Mouse (Mus musculus): Measurements from ENCODE around the gene 1110032F04Rik. TPM values are rescaled to one million over a fixed set of nuclear protein-coding genes. Genes with fewer than 3 reads are reported as not detected.

1110032F04Rik gene
- total RNA-seq, 2 experiments from 2014 or later = not detected

GRCm38 (mm10) chr3:68904902-68905778 lies 35.8 kb downstream of the 1110032F04Rik start:
- ATAC-seq (replicated peaks; ENCODE audit: low FRiP score, poor library complexity, severe bottlenecking) = no peak

DNA sequence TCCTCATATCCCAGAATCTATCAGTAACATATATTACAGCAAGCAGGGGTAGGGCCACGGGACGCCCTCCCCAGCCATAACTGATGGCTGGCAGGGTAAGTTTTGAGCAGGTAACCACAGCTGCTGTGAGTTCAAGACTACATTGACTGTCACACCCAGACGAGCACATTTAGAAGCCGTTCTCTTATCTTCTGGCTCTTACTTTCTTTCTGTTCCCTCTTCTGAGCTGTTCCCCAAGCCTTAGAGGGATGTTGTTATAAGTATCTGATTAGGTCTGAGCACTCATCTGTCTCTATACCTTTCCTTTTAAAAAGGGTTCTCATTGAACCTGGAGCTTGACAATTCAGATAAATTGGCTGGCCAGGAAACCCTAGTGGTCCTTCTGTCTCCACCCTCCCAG lies 38.1 kb downstream of the 1110032F04Rik start:
- ATAC-seq (replicated peaks; ENCODE audit: low FRiP score, poor library complexity, severe bottlenecking) = no peak

Other genes with a start within 250 kb of the 1110032F04Rik start
- gene Il12a, start 178.9 kb upstream of the 1110032F04Rik start, total RNA-seq (2015; ENCODE audit: low replicate concordance) = 4.6 and 19.8 TPM in 2 replicates
- gene Il12a, start 178.9 kb upstream of the 1110032F04Rik start, total RNA-seq (2017; ENCODE audit: low replicate concordance) = 3.1 and 10.4 TPM in 2 replicates
- 155 and 233 TPM in 2 replicates for gene Ift80, start 135.0 kb downstream of the 1110032F04Rik start, total RNA-seq (2015; ENCODE audit: low replicate concordance)
- 270 and 271 TPM in 2 replicates for gene Ift80, start 135.0 kb downstream of the 1110032F04Rik start, total RNA-seq (2017; ENCODE audit: low replicate concordance)
- 764 and 1,013 TPM in 2 replicates for gene Smc4, start 135.2 kb downstream of the 1110032F04Rik start, total RNA-seq (2015; ENCODE audit: low replicate concordance)
- gene Smc4, start 135.2 kb downstream of the 1110032F04Rik start, total RNA-seq (2017; ENCODE audit: low replicate concordance) = 1,945 and 2,175 TPM in 2 replicates
- gene Trim59, start 175.2 kb downstream of the 1110032F04Rik start, total RNA-seq (2015; ENCODE audit: low replicate concordance) = 516 and 641 TPM in 2 replicates
- 350 and 524 TPM in 2 replicates for gene Trim59, start 175.2 kb downstream of the 1110032F04Rik start, total RNA-seq (2017; ENCODE audit: low replicate concordance)

All from erythroid progenitor cell, adult 5-6 weeks (primary cell).